Mouse (Mus musculus): ENCODE measurements around the gene Slc35a5. TPM values are rescaled to one million over a fixed set of nuclear protein-coding genes. Genes with fewer than 3 reads are reported as not detected.

The Slc35a5 gene
- polyA plus RNA-seq, 1 experiment = 17.3 TPM

DNA sequence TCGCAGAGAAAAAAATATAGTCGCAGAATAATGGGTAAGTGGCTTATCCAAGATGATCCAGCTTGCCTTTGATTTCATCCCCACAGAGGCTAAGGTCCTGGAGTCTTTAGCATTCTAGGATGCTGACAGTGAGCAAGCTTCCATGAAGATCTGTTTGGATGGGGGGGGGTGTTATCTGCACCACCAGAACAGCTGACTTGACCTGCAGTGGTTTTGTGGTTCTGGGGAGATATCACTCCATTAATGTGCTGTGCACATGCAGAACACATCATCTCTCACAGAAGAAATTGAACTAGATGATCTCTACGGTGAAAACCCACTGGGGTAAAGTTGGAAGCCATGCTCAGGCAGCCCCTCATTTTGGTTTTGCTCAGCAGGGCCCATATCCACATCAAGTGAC is 41.3 kb downstream of the Slc35a5 start:
- DNase-seq (ENCODE audit: low spot score) = no peak

DNA sequence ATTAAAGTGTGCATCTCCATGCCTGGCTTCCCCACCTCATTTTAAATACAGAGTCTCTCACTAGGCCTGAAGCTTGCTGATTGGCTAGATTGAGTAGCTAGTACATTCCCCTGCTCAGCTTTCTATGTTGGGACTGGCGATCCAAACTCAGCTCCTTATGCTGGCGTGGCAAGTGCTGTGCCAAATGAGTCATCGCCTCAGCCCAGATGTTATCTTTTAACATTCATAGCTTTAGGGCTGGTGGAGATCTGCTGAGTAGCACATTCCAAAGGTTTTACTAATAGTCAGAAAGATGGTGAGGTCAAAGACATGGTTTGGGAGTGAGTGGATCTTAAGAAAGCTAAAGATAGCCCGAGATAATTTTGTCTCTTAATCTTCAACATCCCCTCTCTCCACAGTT is 48.0 kb downstream of the Slc35a5 start:
- no peak for DNase-seq (ENCODE audit: low spot score)

DNA sequence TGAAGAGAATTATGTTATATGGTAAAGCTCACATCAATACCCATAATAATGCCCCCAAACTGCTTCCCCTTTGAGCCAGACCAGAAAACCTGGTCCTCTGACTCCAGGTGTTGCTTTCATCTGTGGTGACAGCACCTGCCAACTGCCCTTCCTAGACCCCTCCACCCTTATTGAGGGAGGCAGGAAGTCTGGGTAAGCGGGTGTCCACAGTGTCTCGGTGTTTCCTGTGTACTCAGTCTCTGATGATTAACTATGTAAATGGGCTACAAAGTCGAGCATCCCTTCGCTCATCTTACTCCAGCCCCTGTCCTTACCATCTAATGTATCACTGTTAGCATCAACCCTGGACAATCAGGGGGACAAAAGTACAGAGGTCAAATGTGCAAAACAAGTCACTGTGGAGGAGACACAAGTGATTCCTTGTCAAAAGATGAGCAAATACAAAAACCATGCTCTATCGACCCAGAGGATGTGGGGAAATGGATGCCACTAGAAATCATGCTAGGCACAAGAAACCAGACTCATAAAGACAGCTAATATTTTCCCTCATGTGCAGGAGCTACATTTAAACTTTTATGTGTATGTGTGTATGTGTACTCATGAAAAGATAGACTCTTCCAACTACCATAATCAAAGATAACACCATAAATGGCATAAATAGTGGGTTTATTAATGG is 50.2 kb downstream of the Slc35a5 start:
- DNase-seq (ENCODE audit: low spot score) = no peak

DNA sequence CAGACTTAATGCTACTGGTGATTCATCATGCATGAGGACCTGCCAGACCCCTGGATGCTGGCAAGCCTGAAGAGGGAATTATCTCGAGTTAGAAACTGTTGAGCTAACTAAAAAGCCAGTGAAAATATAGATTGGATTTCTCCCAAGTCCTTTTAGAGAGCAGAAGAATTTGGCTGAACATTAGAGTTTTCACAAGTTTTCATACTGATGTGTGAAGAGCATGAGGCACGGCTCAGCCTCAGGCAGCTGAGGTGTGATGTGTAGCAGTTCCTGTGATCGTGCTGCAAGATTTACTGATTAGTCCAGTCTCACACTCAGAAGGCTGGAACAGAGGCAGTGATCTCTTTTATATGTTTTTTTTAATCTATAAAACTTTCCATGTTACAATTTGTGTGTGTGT is 53.5 kb downstream of the Slc35a5 start:
- DNase-seq (ENCODE audit: low spot score) = no peak

DNA sequence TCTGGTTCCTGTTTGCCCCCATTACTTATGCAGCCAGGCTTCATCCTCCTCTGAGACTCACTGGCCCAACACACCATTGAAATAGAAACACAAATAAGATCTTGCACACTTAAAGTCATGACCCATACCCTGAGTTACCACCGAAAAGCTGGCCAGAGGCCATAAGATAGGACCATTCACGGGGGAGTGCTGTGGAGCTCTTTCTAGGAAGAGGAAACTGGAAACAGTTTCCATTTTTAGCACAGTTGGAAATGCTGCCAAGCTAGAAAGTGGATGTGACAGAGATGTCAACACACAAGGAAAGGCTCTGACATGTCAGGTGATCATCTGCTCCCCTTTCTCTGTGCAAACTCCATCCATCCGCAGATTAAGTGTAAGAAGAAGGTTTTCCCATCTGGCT is 57.6 kb downstream of the Slc35a5 start:
- no peak for DNase-seq (ENCODE audit: low spot score)

DNA sequence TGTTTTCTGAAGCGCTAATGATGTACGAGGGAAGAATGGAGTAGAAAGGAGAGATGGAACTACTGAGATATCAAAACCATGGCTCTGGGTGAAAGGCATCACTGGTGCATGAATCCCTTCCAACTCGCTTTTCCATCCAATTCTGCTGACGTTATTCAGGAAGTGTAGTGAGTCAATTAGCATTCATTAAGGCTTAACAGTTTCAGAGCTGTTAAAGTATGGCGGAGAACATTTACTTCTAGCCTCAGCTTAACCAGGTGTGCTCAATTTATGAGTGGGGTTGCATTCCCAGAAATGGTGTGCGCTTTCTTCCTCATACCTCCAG is 59.7 kb downstream of the Slc35a5 start:
- no peak for DNase-seq (ENCODE audit: low spot score)

DNA sequence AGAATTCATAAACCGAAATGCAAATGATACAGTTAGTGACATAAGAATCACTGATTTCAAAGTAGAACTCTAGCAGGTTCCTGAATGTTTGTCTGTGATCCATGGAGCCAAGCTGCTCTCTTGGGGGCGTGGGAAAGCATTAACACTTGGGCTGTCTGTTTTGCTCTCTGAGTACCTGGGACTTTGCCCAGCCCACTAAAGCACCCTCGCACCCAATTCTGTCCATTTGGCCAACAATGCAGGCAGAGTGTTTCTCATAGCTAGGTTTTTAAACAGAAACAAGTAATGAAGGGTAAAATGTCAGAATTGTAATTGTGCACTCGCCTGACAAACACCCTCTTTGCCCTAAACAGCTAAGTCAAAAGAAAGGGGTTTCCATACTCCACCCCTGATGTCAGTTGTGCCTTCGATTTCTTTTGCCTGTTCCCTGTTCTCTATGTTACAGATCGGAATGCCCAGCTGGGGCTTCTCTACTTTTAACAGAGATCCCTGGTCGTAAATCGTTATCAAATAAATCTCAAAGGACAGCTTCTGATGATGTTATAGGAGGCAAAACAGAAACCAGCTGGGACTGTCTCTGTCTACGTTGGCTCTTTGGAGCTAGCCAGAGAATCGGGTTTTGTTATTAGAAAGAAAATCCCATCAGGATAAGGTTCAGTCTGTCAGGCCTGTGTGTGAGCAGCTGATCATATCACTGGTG is 60.2 kb downstream of the Slc35a5 start:
- no peak for DNase-seq (ENCODE audit: low spot score)

DNA sequence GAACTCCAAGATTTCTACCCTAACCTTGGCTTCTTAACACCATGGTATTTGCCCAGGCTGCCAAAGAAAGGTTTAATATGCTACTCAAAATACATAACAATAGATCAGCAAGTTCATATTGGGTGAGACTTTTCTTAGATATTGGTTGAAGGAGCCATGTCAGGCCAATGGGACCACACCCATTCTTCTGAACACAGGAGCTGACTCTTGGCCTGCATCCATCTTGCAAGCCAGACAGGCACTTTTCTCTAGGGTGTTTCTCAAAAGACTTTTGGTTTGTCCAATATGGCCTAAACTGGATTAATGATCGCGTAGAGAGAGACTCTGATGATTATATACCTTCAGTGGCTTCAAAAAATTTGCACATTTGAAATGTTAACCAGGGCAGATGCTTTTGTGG is 61.0 kb downstream of the Slc35a5 start:
- no peak for DNase-seq (ENCODE audit: low spot score)

DNA sequence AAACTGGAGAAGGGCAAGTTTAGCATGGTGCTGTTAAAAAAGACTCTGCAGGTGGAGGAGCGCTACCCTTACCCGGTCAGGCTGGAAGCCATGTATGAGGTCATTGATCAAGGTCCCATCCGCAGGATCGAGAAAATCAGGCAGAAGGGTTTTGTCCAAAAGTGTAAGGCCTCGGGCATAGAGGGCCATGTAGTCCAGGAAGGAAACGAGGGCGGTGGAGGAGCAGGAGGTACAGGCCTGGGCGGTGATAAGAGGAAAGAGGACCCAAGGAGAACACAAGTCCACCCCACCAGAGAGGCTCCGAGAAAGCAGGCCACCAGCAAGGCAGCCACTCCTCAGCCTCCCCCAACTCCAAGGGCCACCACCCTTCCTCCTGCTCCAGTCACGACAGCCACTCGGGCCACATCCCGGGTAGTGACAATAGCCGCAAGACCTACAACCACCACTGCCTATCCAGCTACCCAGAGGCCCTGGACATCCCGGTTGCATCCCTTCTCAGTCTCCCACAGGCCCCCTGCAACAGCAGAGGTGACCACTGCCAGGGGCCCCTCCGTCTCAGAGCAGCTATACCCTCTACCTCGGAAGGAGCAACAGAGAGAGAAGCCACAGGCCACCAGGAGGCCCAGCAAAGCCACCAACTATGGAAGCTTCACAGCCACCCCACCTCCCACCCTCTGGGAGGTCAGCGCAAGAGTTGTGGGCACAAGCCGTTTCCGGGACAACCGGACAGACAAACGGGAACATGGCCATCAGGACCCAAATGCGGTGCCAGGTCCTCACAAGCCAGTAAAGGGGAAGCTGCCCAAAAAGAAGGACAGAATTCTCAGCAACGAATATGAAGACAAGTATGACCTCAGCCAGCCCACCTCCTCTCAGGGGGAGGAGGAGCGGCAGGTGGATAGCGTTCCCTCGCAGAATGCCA is 62.7 kb downstream of the Slc35a5 start:
- DNase-seq (ENCODE audit: low spot score) = no peak

DNA sequence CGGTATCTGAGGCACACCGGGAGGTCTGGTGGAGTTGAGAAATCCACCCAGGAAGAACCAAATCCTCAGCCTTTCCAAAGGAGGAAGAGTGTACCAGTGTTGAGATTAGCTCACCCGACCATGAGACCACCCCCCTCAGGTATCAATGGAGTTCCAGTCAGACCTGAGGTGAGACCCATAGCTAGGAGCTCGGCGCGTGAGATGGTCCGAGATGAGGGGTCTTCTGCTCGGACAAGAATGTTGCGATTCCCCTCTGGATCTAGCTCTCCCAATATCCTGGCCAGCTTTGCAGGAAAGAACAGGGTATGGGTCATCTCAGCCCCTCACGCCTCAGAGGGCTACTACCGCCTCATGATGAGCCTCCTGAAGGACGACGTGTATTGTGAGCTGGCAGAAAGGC is 63.5 kb downstream of the Slc35a5 start:
- no peak for DNase-seq (ENCODE audit: low spot score)

DNA sequence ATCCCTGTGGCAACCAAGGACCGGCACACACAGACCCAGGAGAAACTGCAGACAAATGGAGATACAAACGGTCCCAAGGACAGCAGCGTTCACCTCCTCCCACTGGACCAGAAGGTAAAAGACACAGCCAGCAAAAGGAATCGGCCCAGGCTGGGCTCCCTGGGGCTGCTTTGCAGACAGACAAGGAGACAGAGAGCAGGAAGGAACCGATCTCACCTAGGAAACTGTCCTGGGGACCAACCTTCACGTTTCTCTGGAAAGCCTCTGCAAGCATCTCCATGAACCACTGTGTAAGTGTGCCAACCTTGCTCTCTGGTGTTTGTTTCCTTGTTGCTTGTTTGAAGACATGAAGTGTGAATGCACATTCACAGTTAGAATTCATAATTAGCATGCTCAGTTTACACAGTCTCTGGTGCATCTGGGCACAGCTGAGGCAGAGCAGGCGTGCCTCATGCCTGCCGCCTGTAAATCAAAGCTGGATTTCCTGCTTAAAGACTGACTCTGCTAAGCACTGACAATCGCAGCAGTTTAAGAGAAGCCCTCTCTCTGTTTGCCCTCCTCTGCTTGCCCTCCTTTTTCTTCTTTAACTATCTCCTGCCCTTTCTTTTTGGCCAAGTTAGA is 64.3 kb downstream of the Slc35a5 start:
- DNase-seq (ENCODE audit: low spot score) = no peak

DNA sequence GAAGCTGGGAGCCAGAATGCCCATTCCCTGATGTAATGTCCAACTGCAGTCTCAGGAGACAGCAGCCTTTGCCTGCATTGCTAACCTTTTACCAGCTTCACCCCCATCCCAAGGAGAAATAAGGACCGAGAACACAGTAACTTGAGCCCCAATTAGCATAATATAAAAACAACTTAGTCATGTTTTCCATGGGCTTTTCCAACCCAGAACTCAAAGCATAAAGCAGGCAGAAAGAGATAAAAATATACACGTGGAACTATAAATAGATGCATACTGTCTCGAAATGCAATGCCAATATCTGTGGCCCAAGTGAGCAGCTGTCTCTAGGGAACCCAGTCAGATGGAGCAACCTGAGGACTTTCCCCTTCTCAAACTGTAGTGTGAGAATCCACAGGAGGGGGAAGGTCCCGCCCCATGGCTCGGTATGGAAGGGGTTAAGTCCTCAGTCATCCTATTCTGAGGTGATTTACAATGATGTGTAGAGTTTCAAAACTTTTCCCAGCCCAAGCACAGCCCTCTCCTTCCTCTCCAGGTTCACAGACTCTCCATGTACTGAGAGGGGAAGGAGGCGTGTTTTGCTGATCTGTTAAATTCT is 65.3 kb downstream of the Slc35a5 start, which contains the start of gene Ccdc80:
Gene Ccdc80, plus strand, starts transcription at position 266 of the 595 bp plus-strand sequence.
- no peak for DNase-seq (ENCODE audit: low spot score)

DNA sequence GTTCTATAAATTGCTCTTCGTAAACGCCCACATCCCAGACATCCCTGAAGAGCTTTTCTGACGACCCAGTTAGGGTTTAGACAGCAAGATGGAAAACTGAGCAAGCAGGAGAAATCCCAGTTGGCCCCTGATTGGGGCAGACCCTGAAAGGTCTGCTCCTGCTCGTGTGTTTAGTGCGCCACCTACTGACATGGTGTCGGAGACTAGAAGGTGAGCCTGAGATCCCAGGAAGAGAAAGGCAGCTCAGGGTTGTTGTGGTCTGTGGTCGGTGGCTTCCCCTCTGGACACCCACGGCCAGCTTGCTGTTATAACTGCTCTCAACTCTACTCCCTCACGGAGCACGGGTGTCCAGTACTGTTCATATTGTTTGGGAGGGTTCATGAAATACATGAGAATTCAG is 68.5 kb downstream of the Slc35a5 start:
- peak; percentile 34 for DNase-seq (ENCODE audit: low spot score)

Other genes starting within 250 kb of the Slc35a5 start
- 28.9 and 38.8 TPM in 2 replicates for gene Cd200r3, start 215.0 kb downstream of the Slc35a5 start, polyA plus RNA-seq (2012; rRNA removed)
- 86.9 and 104 TPM in 2 replicates for gene Ccdc80, start 65.3 kb downstream of the Slc35a5 start, polyA plus RNA-seq (2012; rRNA removed)
- 43.6 and 47.6 TPM in 2 replicates for gene Atg3, start 79 bp upstream of the Slc35a5 start, polyA plus RNA-seq (2012; rRNA removed)
- 1.0 and 1.3 TPM in 2 replicates for gene Btla, start 65.6 kb upstream of the Slc35a5 start, polyA plus RNA-seq (2012; rRNA removed)

Measured in urinary bladder, adult 2 months (tissue).